Mouse (Mus musculus) embryonic facial prominence, embryonic 10.5 days (tissue): Measurements from ENCODE around the gene Sh3d19. TPM values are rescaled to one million over a fixed set of nuclear protein-coding genes. Genes with fewer than 3 reads are reported as not detected.

ENCODE experiments used
- DNase-seq: peaks from one replicate; pipeline ENCODE4 v3.0.0-alpha.2; 2017; ENCODE audit warnings: low spot score
- H3K27ac ChIP-seq: fragments of 300-500 bp; sonication (generic); replicated peaks from 2 replicates; pipeline ENCODE4 v1.5.1; 2016; ENCODE audit warnings: mild to moderate bottlenecking
- H3K27me3 ChIP-seq: fragments of 300-500 bp; sonication (generic); replicated peaks from 2 replicates; pipeline ENCODE4 v1.6.1; 2016; ENCODE audit warnings: low read depth, mild to moderate bottlenecking; ENCODE audit not compliant: poor library complexity, severe bottlenecking
- H3K36me3 ChIP-seq: fragments of 300-500 bp; sonication (generic); replicated peaks from 2 replicates; pipeline ENCODE4 v1.6.1; 2016; ENCODE audit warnings: mild to moderate bottlenecking, moderate library complexity
- H3K4me1 ChIP-seq: fragments of 300-500 bp; sonication (generic); 2 replicates; pipeline ENCODE4 v1.6.1; 2016
- H3K4me3 ChIP-seq: fragments of 300-500 bp; sonication (generic); 2 replicates; pipeline ENCODE4 v1.5.1; 2016; ENCODE audit warnings: mild to moderate bottlenecking, moderate library complexity
- H3K9me3 ChIP-seq: fragments of 300-500 bp; sonication (generic); 2 replicates; pipeline ENCODE4 v1.6.1; 2016; ENCODE audit warnings: mild to moderate bottlenecking
- WGBS: fragments of 180-500 bp; shearing (Covaris S2); methylation state at CpG from one replicate; pipeline ENCODE4 v1.1.7; 2016; 5-methylcytosine and 5-hydroxymethylcytosine counted together
- polyA plus RNA-seq: library from polyadenylated mRNA; unstranded; fragments of >200 nt; fragmentation: Nextera tagmentation; extraction: Ambion mirVana; gene quantifications from 2 replicates; pipeline ENCODE4 v1.2.1, GENCODE M21; 2016

The Sh3d19 gene
- polyA plus RNA-seq, result 14.9 and 15.5 TPM in 2 replicates

- DNase-seq, result peak; percentile 86
- under 1% methylated on average over 72 of the region's 73 CpGs for WGBS
- H3K27me3 ChIP-seq, result no peaks in the 10 kb centered on the region; the same call in 1 of the 2 replicates
- no peaks in the 10 kb centered on the region for H3K36me3 ChIP-seq
- H3K4me1 ChIP-seq, result peaks cover 36% of the 10 kb centered on the region
- peak within 1 kb of the TSS; percentile 94 for H3K27ac ChIP-seq
- peak within 1 kb of the TSS; percentile 90 for H3K4me3 ChIP-seq
- no peaks in the 10 kb centered on the region for H3K9me3 ChIP-seq
Observed at GRCm38 (mm10) chr3:85970742-85971598, at the start of gene Sh3d19. TSS of gene Sh3d19 (plus strand) at chr3:85971109.

- H3K27me3 ChIP-seq, result no peaks in the 10 kb centered on the region
- 86% methylated on average over 3 of the region's 3 CpGs for WGBS
- DNase-seq, result no peak
Observed at GRCm38 (mm10) chr3:85922331-85922730, 48.6 kb upstream of the Sh3d19 start.

GRCm38 (mm10) chr3:85923343-85923742 is 47.6 kb upstream of the Sh3d19 start:
- Histone ChIP-seq H3K27ac (no peak overlapping the region), H3K4me3 (no peak overlapping the region), H3K9me3 (no peaks in the 10 kb centered on the region), H3K36me3 (no peaks in the 10 kb centered on the region), H3K27me3 (no peaks in the 10 kb centered on the region), H3K4me1 (peaks cover 10% of the 10 kb centered on the region)
- no peak for DNase-seq
- 70% methylated on average over 8 of the region's 8 CpGs for WGBS

More at GRCm38 (mm10) chr3:85922331-85922730, 48.6 kb upstream of the Sh3d19 start:
- Histone ChIP-seq H3K4me1 (0 out of 2 replicates have a peak, but pooled peaks cover 6% of the 10 kb centered on the region), H3K9me3 (no peaks in the 10 kb centered on the region), H3K36me3 (no peaks in the 10 kb centered on the region), H3K27ac (no peak overlapping the region), H3K4me3 (no peak overlapping the region)

GRCm38 (mm10) chr3:85923954-85924945 is 46.7 kb upstream of the Sh3d19 start:
- Histone ChIP-seq H3K4me1 (peaks cover 10% of the 10 kb centered on the region), H3K27me3 (no peaks in the 10 kb centered on the region), H3K36me3 (no peaks in the 10 kb centered on the region), H3K4me3 (no peak overlapping the region), H3K9me3 (no peaks in the 10 kb centered on the region), H3K27ac (no peak overlapping the region)
- 48% methylated on average over 18 of the region's 18 CpGs for WGBS
- peak; percentile 84 for DNase-seq

GRCm38 (mm10) chr3:85927296-85927695 is 43.6 kb upstream of the Sh3d19 start:
- no peaks in the 10 kb centered on the region for H3K27me3 ChIP-seq
- no peaks in the 10 kb centered on the region for H3K9me3 ChIP-seq
- H3K27ac ChIP-seq, result no peak overlapping the region
- peaks cover 14% of the 10 kb centered on the region for H3K4me1 ChIP-seq
- no peaks in the 10 kb centered on the region for H3K36me3 ChIP-seq
- WGBS, result 70% methylated on average over 9 of the region's 9 CpGs
- no peak for DNase-seq
- H3K4me3 ChIP-seq, result no peak overlapping the region

GRCm38 (mm10) chr3:85928140-85928611 is 42.7 kb upstream of the Sh3d19 start:
- peaks cover 14% of the 10 kb centered on the region for H3K4me1 ChIP-seq
- no peak overlapping the region for H3K4me3 ChIP-seq
- no peaks in the 10 kb centered on the region for H3K9me3 ChIP-seq
- no peaks in the 10 kb centered on the region for H3K27me3 ChIP-seq
- DNase-seq, result no peak
- WGBS, result 80% methylated on average over 5 of the region's 5 CpGs
- no peak overlapping the region for H3K27ac ChIP-seq
- no peaks in the 10 kb centered on the region for H3K36me3 ChIP-seq

GRCm38 (mm10) chr3:85929711-85930110 is 41.2 kb upstream of the Sh3d19 start:
- H3K4me1 ChIP-seq, result peaks cover 8% of the 10 kb centered on the region
- no peaks in the 10 kb centered on the region for H3K27me3 ChIP-seq
- no peak for DNase-seq
- H3K4me3 ChIP-seq, result no peak overlapping the region
- no peak overlapping the region for H3K27ac ChIP-seq
- no peaks in the 10 kb centered on the region for H3K9me3 ChIP-seq
- no peaks in the 10 kb centered on the region for H3K36me3 ChIP-seq
- WGBS, result 88% methylated on average over 5 of the region's 5 CpGs

GRCm38 (mm10) chr3:85930671-85931255 is 40.1 kb upstream of the Sh3d19 start:
- WGBS, result 74% methylated on average over 11 of the region's 11 CpGs
- DNase-seq, result no peak
- H3K9me3 ChIP-seq, result no peaks in the 10 kb centered on the region
- H3K27me3 ChIP-seq, result no peaks in the 10 kb centered on the region
- H3K4me3 ChIP-seq, result no peak overlapping the region
- H3K36me3 ChIP-seq, result no peaks in the 10 kb centered on the region
- H3K4me1 ChIP-seq, result peaks cover 8% of the 10 kb centered on the region
- H3K27ac ChIP-seq, result no peak overlapping the region

GRCm38 (mm10) chr3:85931859-85932258 is 39.0 kb upstream of the Sh3d19 start:
- Histone ChIP-seq H3K27ac (no peak overlapping the region), H3K36me3 (no peaks in the 10 kb centered on the region), H3K9me3 (no peaks in the 10 kb centered on the region), H3K27me3 (no peaks in the 10 kb centered on the region), H3K4me3 (no peak overlapping the region), H3K4me1 (peaks cover 8% of the 10 kb centered on the region)
- WGBS, result 74% methylated on average over 6 of the region's 6 CpGs
- peak; percentile 40 for DNase-seq

- WGBS, result 92% methylated on average over 5 of the region's 5 CpGs
- no peak overlapping the region for H3K27ac ChIP-seq
- H3K27me3 ChIP-seq, result no peaks in the 10 kb centered on the region
- H3K36me3 ChIP-seq, result no peaks in the 10 kb centered on the region
- H3K4me1 ChIP-seq, result 0 out of 2 replicates have a peak, but pooled peaks cover 3% of the 10 kb centered on the region
- no peaks in the 10 kb centered on the region for H3K9me3 ChIP-seq
- no peak for DNase-seq
- H3K4me3 ChIP-seq, result no peak overlapping the region
Observed at GRCm38 (mm10) chr3:85933586-85933985, 37.3 kb upstream of the Sh3d19 start.

- Histone ChIP-seq H3K27ac (no peak overlapping the region), H3K4me1 (no peaks in the 10 kb centered on the region), H3K4me3 (no peak overlapping the region), H3K9me3 (no peaks in the 10 kb centered on the region), H3K27me3 (no peaks in the 10 kb centered on the region), H3K36me3 (no peaks in the 10 kb centered on the region)
- WGBS, result 91% methylated on average over 4 of the region's 4 CpGs
- no peak for DNase-seq
Observed at GRCm38 (mm10) chr3:85950914-85951313, 20.0 kb upstream of the Sh3d19 start.

- Histone ChIP-seq H3K27ac (no peak overlapping the region), H3K27me3 (no peaks in the 10 kb centered on the region), H3K4me1 (no peaks in the 10 kb centered on the region), H3K4me3 (no peak overlapping the region), H3K36me3 (no peaks in the 10 kb centered on the region), H3K9me3 (no peaks in the 10 kb centered on the region)
- 86% methylated on average over 10 of the region's 10 CpGs for WGBS
- DNase-seq, result no peak
Observed at GRCm38 (mm10) chr3:85952696-85953283, 18.1 kb upstream of the Sh3d19 start.
